Mouse (Mus musculus) inflammation-experienced regulatory T-cells, adult 6 months (primary cell): ENCODE measurements around the gene Kcnd3. TPM values are rescaled to one million over a fixed set of nuclear protein-coding genes. Genes with fewer than 3 reads are reported as not detected.

Experiments
- polyA plus RNA-seq, 3 experiments: library from polyadenylated mRNA; unstranded; fragments of 100-300 nt; shearing (Covaris generic); gene quantifications; one replicate each; pipeline ENCODE4 v1.2.1; 2017

The Kcnd3 gene
- polyA plus RNA-seq, 3 experiments from 2014 or later: not detected

Other genes starting within 250 kb of the Kcnd3 start
- gene Ddx20, start 235.2 kb downstream of the Kcnd3 start, polyA plus RNA-seq: 10 to 100 TPM in 2 of 3 experiments, 1 to 10 TPM in 1; 9.9 to 16.3 (median 13.4) TPM